15 mouse cellular contexts compared by ENCODE assay signal in the genomic region with DNA sequence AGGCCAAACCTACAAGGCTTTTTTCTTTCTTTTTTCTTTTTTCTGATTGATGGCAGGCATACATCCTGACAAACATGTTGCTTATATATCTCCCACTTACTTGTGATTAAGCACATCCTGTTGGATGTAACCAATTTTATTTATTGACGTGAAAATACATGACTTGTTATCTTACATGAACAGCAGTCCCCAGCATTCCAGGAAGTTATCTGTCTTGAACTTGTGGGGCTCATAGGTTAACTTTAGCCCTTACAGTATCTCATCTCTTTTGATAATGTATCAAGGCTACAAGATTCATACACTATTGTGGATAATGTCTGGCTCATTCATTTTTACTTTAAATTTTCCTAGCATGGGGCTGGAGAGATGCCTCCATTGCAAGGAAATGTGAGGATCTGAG.
"Had no signal": no experiment of that assay in that cellular context is flagged by ENCODE, and none has a peak within 500 bp of the region (broad histone marks: within the 10 kb centered on the region; RNA-seq: fewer than 3 reads in every experiment).

No protein-coding gene starts in this region.

- H3K36me3 ChIP-seq: neural tube, embryonic 15.5 days; stomach, embryonic 15.5 days had no signal

- H3K4me1 ChIP-seq: neural tube, embryonic 15.5 days; stomach, embryonic 15.5 days had no signal

- H3K27me3 ChIP-seq: neural tube, embryonic 15.5 days; stomach, embryonic 15.5 days had no signal

- H3K9me3 ChIP-seq: neural tube, embryonic 15.5 days; stomach, embryonic 15.5 days had no signal

- H3K4me2 ChIP-seq: neural tube, embryonic 15.5 days; stomach, embryonic 15.5 days had no signal

- H3K9ac ChIP-seq: neural tube, embryonic 15.5 days; stomach, embryonic 15.5 days had no signal

- H3K27ac ChIP-seq: neural tube, embryonic 15.5 days; stomach, embryonic 15.5 days; stomach, postnatal 0 days had no signal

- H3K4me3 ChIP-seq: neural tube, embryonic 15.5 days; stomach, embryonic 15.5 days had no signal

- DNase-seq: retina, postnatal 1 day; right cerebral cortex, adult 18-20 months; right cerebral cortex, postnatal 14 days; right cerebral cortex, postnatal 25 days; right cerebral cortex, postnatal 4 days; spleen, adult 18-20 months; thymus, adult 18-20 months; thymus, adult 2 months; thymus, postnatal 14 days; thymus, postnatal 25 days; thymus, postnatal 36 days; thymus, postnatal 4 days had no signal
